In genomic region chr9:62828662-62829086, GRCm38 (mm10) we compare ENCODE assay signal across 8 mouse cellular contexts. TPM values are rescaled to one million over a fixed set of nuclear protein-coding genes. Genes with fewer than 3 reads are reported as not detected.
DNase-seq lines count a peak whose midpoint lies in the region; ATAC-seq and TF ChIP-seq lines count a peak whose summit lies in the region.

No protein-coding gene starts in this region.

- TF ChIP-seq CTCF in hindbrain, postnatal 0 days (IDR thresholded peaks at IDR 0.05; ENCODE audit: low read depth), result peak; percentile 95
- peak; percentile 80 for TF ChIP-seq CTCF in left cerebral cortex, adult 2 months (IDR thresholded peaks at IDR 0.05)

- intact Hi-C loops in left cerebral cortex, adult 2 months (cut with DNase I), result loop anchor here (1.0 to 10.0 kb wide), 4 partner anchors 17 to 271 kb away; partner anchors contain the start of gene Fem1b

- peak; percentile 94 for DNase-seq in WW6 (ENCODE audit: low read depth, low spot score)
- DNase-seq in cerebellum, postnatal 4 days (ENCODE audit: low spot score in 2 of 2), result peak; percentile 94 to 97
- DNase-seq in gastrocnemius, adult 18-20 months (ENCODE audit: low spot score), result peak; percentile 97
- DNase-seq in hindbrain, postnatal 0 days (ENCODE audit: low spot score), result peak; percentile 96
- peak; percentile 94 to 96 for DNase-seq in left cerebral cortex, adult 2 months (ENCODE audit: extremely low spot score in 1 of 2, low spot score in 2 of 2)
- DNase-seq in right cerebral cortex, adult 2 months (ENCODE audit: low spot score in 2 of 2), result peak; percentile 91 to 94
- peak; percentile 98 for DNase-seq in urinary bladder, postnatal 14 days (ENCODE audit: low spot score)

- H3K4me1 ChIP-seq in hindbrain, postnatal 0 days (ENCODE audit: insufficient read depth, low read length), result no peaks in the 10 kb centered on the region

- no peaks in the 10 kb centered on the region for H3K27me3 ChIP-seq in hindbrain, postnatal 0 days (ENCODE audit: insufficient read depth, low read length)

- under 1% methylated on average over 23 of the region's 23 CpGs for WGBS in hindbrain, postnatal 0 days

- H3K27ac ChIP-seq in hindbrain, postnatal 0 days, result peak overlapping the region; percentile 56; the same call in 1 of the 2 replicates
- H3K27ac ChIP-seq in left cerebral cortex, adult 2 months, result peak overlapping the region; percentile 80

- H3K4me2 ChIP-seq in hindbrain, postnatal 0 days (ENCODE audit: low read depth, low read length), result peak overlapping the region; percentile 60

- ATAC-seq in hindbrain, postnatal 0 days, result peak; percentile 97
- ATAC-seq in megakaryocyte, adult 5-6 weeks (ENCODE audit: poor library complexity, severe bottlenecking), result peak; percentile 100

- H3K9ac ChIP-seq in hindbrain, postnatal 0 days (replicated peaks; ENCODE audit: low read length), result no peak overlapping the region

- peak overlapping the region; percentile 18 for H3K4me3 ChIP-seq in hindbrain, postnatal 0 days (ENCODE audit: low read length)
- peak overlapping the region; percentile 37 for H3K4me3 ChIP-seq in left cerebral cortex, adult 2 months

- H3K36me3 ChIP-seq in hindbrain, postnatal 0 days (ENCODE audit: insufficient read depth, low read length), result no peaks in the 10 kb centered on the region

- no peaks in the 10 kb centered on the region for H3K9me3 ChIP-seq in hindbrain, postnatal 0 days (ENCODE audit: low read length)

RNA-seq across cellular contexts. Expression of gene Cln6, which starts 9.9 kb away (rescaled TPM):
- 10 to 100 TPM; 18.9 to 20.1 TPM for total RNA-seq in gastrocnemius, adult 18-20 months (2021)
- 31.7 and 41.6 TPM in 2 replicates for total RNA-seq in hindbrain, postnatal 0 days (2014; rRNA removed)
- polyA plus RNA-seq in hindbrain, postnatal 0 days (2015; fragmentation: Nextera tagmentation; extraction: Ambion mirVana), result 9.5 and 10.4 TPM in 2 replicates
- total RNA-seq in left cerebral cortex, adult 2 months (2021), result 10 to 100 TPM; 10.0 to 11.9 TPM
- 38.1 and 51.5 TPM in 2 replicates for total RNA-seq in megakaryocyte, adult 5-6 weeks (2015)
- total RNA-seq in megakaryocyte, adult 5-6 weeks (2017), result 24.7 and 27.3 TPM in 2 replicates

RNA-seq across cellular contexts. Expression of gene Fem1b, which starts 16.9 kb away (rescaled TPM):
- total RNA-seq in gastrocnemius, adult 18-20 months (2021), result 10 to 100 TPM; 11.4 to 12.5 TPM
- total RNA-seq in hindbrain, postnatal 0 days (2014; rRNA removed), result 163 and 171 TPM in 2 replicates
- 29.1 and 33.2 TPM in 2 replicates for polyA plus RNA-seq in hindbrain, postnatal 0 days (2015; fragmentation: Nextera tagmentation; extraction: Ambion mirVana)
- total RNA-seq in left cerebral cortex, adult 2 months (2021), result 100 to 1,000 TPM; 104 to 107 TPM
- total RNA-seq in megakaryocyte, adult 5-6 weeks (2015), result 14.9 and 15.2 TPM in 2 replicates
- total RNA-seq in megakaryocyte, adult 5-6 weeks (2017), result 29.3 and 31.6 TPM in 2 replicates

RNA-seq across cellular contexts. Expression of gene Calml4, which starts 29.2 kb away (rescaled TPM):
- 1 to 10 TPM; 1.2 to 1.3 TPM for total RNA-seq in gastrocnemius, adult 18-20 months (2021)
- total RNA-seq in hindbrain, postnatal 0 days (2014; rRNA removed), result 1.7 and 3.1 TPM in 2 replicates
- 20.5 and 22.4 TPM in 2 replicates for polyA plus RNA-seq in hindbrain, postnatal 0 days (2015; fragmentation: Nextera tagmentation; extraction: Ambion mirVana)
- total RNA-seq in left cerebral cortex, adult 2 months (2021), result 1 to 10 TPM in 1 of 2 experiments, under 1 TPM in 1; 0.75 to 1.1 TPM
- total RNA-seq in megakaryocyte, adult 5-6 weeks (2015), result not detected in 2 replicates
- 1.2 TPM in 1 of 2 replicates, not detected in the other for total RNA-seq in megakaryocyte, adult 5-6 weeks (2017)

Comparison
In these comparisons a context has a peak if more than half of its experiments do, and no peak if none do; other contexts are left out.
1. Peak in every context shown above with its lines: DNase-seq, ATAC-seq, H3K4me3 ChIP-seq and H3K27ac ChIP-seq.